9 mouse cellular contexts compared by ENCODE assay signal in genomic region chr4:43398829-43399331, GRCm38 (mm10). TPM values are rescaled to one million over a fixed set of nuclear protein-coding genes. Genes with fewer than 3 reads are reported as not detected.
DNase-seq lines count a peak whose midpoint lies in the region; ATAC-seq lines count a peak whose summit lies in the region.
"Had no signal": no experiment of that assay in that cellular context is flagged by ENCODE, and none has a peak within 500 bp of the region (broad histone marks: within the 10 kb centered on the region; RNA-seq: fewer than 3 reads in every experiment).

No protein-coding gene starts in this region.

- peak overlapping the region; percentile 52 for H3K27ac ChIP-seq in kidney, embryonic 16.5 days (ENCODE audit: low read length)
- peak overlapping the region; percentile 14; the same call in 1 of the 2 replicates for H3K27ac ChIP-seq in midbrain, embryonic 13.5 days

- no peak for ATAC-seq in kidney, embryonic 16.5 days (ENCODE audit: low FRiP score, low TSS enrichment)
- ATAC-seq in midbrain, embryonic 13.5 days: peak; percentile 14; the same call in 1 of the 2 replicates

- intact Hi-C loops in left cerebral cortex, postnatal 14 days (cut with DNase I): no loop called here
- intact Hi-C loops in left cerebral cortex, postnatal 36 days (cut with DNase I): no loop called here

- H3K4me2 ChIP-seq in kidney, embryonic 16.5 days (replicated peaks; ENCODE audit: low read depth, low read length): no peak overlapping the region
- H3K4me2 ChIP-seq in midbrain, embryonic 13.5 days (replicated peaks): no peak overlapping the region

- H3K9me3 ChIP-seq in kidney, embryonic 16.5 days (ENCODE audit: low read length): no peaks in the 10 kb centered on the region
- H3K9me3 ChIP-seq in midbrain, embryonic 13.5 days: no peaks in the 10 kb centered on the region

- peak; percentile 61 for DNase-seq in left cerebral cortex, postnatal 14 days (ENCODE audit: low spot score in 2 of 2)
- DNase-seq in left cerebral cortex, postnatal 36 days (ENCODE audit: low spot score in 2 of 2): no peak
- DNase-seq in cerebellum, postnatal 25 days: peak; percentile 35 to 54
- peak; percentile 63 for DNase-seq in heart, adult 8-10 months (ENCODE audit: low spot score)
- DNase-seq in natural killer cell, adult 2 months (ENCODE audit: low spot score in 2 of 2): no peak
- DNase-seq in layer of hippocampus, adult 9-10 months (ENCODE audit: low spot score): no peak

- H3K36me3 ChIP-seq in kidney, embryonic 16.5 days (ENCODE audit: insufficient read depth, low read length): no peaks in the 10 kb centered on the region
- peaks cover 4% of the 10 kb centered on the region; the same call in 1 of the 2 replicates for H3K36me3 ChIP-seq in midbrain, embryonic 13.5 days

- H3K4me3 ChIP-seq in kidney, embryonic 16.5 days (ENCODE audit: low read length): no peak overlapping the region
- no peak overlapping the region for H3K4me3 ChIP-seq in midbrain, embryonic 13.5 days (replicated peaks)

- 48% methylated on average over 17 of the region's 17 CpGs for WGBS in kidney, embryonic 16.5 days
- 70% methylated on average over 17 of the region's 17 CpGs for WGBS in midbrain, embryonic 13.5 days

- H3K4me1 ChIP-seq in kidney, embryonic 16.5 days (ENCODE audit: insufficient read depth, low read length): peaks cover 52% of the 10 kb centered on the region
- H3K4me1 ChIP-seq in midbrain, embryonic 13.5 days (replicated peaks): peaks cover 35% of the 10 kb centered on the region

- no peak overlapping the region for H3K9ac ChIP-seq in kidney, embryonic 16.5 days (replicated peaks; ENCODE audit: low read length)
- no peak overlapping the region for H3K9ac ChIP-seq in midbrain, embryonic 13.5 days (replicated peaks)

- H3K27me3 ChIP-seq in kidney, embryonic 16.5 days (ENCODE audit: insufficient read depth, low read length): no peaks in the 10 kb centered on the region
- no peaks in the 10 kb centered on the region for H3K27me3 ChIP-seq in midbrain, embryonic 13.5 days

RNA-seq across cellular contexts. Expression of gene Rusc2, which starts 17.1 kb away (rescaled TPM):
- total RNA-seq in left cerebral cortex, postnatal 14 days (2021): 100 to 1,000 TPM; 128 to 142 TPM
- total RNA-seq in left cerebral cortex, postnatal 36 days (2021): 100 to 1,000 TPM; 135 TPM
- 10 to 100 TPM; 47.4 to 58.6 (median 48.9) TPM for total RNA-seq in heart, adult 8-10 months (2022)
- polyA plus RNA-seq in kidney, embryonic 16.5 days (2015; fragmentation: Nextera tagmentation; extraction: Ambion mirVana): 10.3 and 13.4 TPM in 2 replicates
- 68.8 and 75.4 TPM in 2 replicates for polyA plus RNA-seq in midbrain, embryonic 13.5 days (2015; fragmentation: Nextera tagmentation; extraction: Ambion mirVana)

RNA-seq across cellular contexts. Expression of gene Fam166b, which starts 30.1 kb away (rescaled TPM):
- under 1 TPM; 0.33 to 0.74 TPM for total RNA-seq in left cerebral cortex, postnatal 14 days (2021)
- total RNA-seq in left cerebral cortex, postnatal 36 days (2021): 1 to 10 TPM in 1 of 2 experiments, under 1 TPM in 1; 0.69 to 1.4 TPM
- not detected for total RNA-seq in heart, adult 8-10 months (2022)
- 0.30 and 0.50 TPM in 2 replicates for polyA plus RNA-seq in kidney, embryonic 16.5 days (2015; fragmentation: Nextera tagmentation; extraction: Ambion mirVana)
- polyA plus RNA-seq in midbrain, embryonic 13.5 days (2015; fragmentation: Nextera tagmentation; extraction: Ambion mirVana): 0.30 and 0.83 TPM in 2 replicates

RNA-seq across cellular contexts. Expression of gene Tesk1, which starts 42.9 kb away (rescaled TPM):
- 10 to 100 TPM; 63.7 to 69.4 TPM for total RNA-seq in left cerebral cortex, postnatal 14 days (2021)
- total RNA-seq in left cerebral cortex, postnatal 36 days (2021): 10 to 100 TPM; 87.8 to 92.9 TPM
- total RNA-seq in heart, adult 8-10 months (2022): 10 to 100 TPM; 31.3 to 38.2 (median 35.2) TPM
- 3.0 and 3.5 TPM in 2 replicates for polyA plus RNA-seq in kidney, embryonic 16.5 days (2015; fragmentation: Nextera tagmentation; extraction: Ambion mirVana)
- 6.1 and 8.4 TPM in 2 replicates for polyA plus RNA-seq in midbrain, embryonic 13.5 days (2015; fragmentation: Nextera tagmentation; extraction: Ambion mirVana)

RNA-seq across cellular contexts. Expression of gene Cd72, which starts 55.5 kb away (rescaled TPM):
- total RNA-seq in left cerebral cortex, postnatal 14 days (2021): under 1 TPM in 1 of 2 experiments, not detected in 1; 0.36 TPM
- 1 to 10 TPM in 1 of 2 experiments, under 1 TPM in 1; 0.59 to 1.2 TPM for total RNA-seq in left cerebral cortex, postnatal 36 days (2021)
- total RNA-seq in heart, adult 8-10 months (2022): 1 to 10 TPM in 1 of 4 experiments, under 1 TPM in 3; 0.24 to 1.1 (median 0.69) TPM
- 3.3 and 4.1 TPM in 2 replicates for polyA plus RNA-seq in kidney, embryonic 16.5 days (2015; fragmentation: Nextera tagmentation; extraction: Ambion mirVana)
- 4.1 and 4.7 TPM in 2 replicates for polyA plus RNA-seq in midbrain, embryonic 13.5 days (2015; fragmentation: Nextera tagmentation; extraction: Ambion mirVana)
- total RNA-seq: layer of hippocampus, postnatal 14 days had no signal

Comparison
In these comparisons a context has a peak if more than half of its experiments do, and no peak if none do; other contexts are left out.
1. DNase-seq: peak in left cerebral cortex, postnatal 14 days (2 of 2), cerebellum, postnatal 25 days (2 of 2) and heart, adult 8-10 months (single experiment); none in left cerebral cortex, postnatal 36 days (0 of 2), natural killer cell, adult 2 months (0 of 2) and layer of hippocampus, adult 9-10 months (single experiment).